Mouse (Mus musculus) liver, embryonic 14.5 days (tissue): Measurements from ENCODE around the gene Tns1. TPM values are rescaled to one million over a fixed set of nuclear protein-coding genes. Genes with fewer than 3 reads are reported as not detected.

ENCODE experiments used
- ATAC-seq: fragments of 200-750 bp; cut with Nextera tagmentation; 2 replicates; pipeline ENCODE4 v1.8.0; 2017; ENCODE audit warnings: moderate number of reproducible peaks, mild to moderate bottlenecking, moderate library complexity; ENCODE audit not compliant: insufficient read depth
- DNase-seq, 3 experiments: peaks; one replicate each; pipeline ENCODE4 v3.0.0-alpha.2; 2012 to 2013; ENCODE audit warnings: low read depth in 3 of 3, low spot score in 3 of 3
- H3K27ac ChIP-seq: fragments of 300-500 bp; sonication (generic); 2 replicates; pipeline ENCODE4 v1.5.1; 2014; ENCODE audit warnings: moderate library complexity, mild to moderate bottlenecking, control low read depth, inconsistent platforms
- H3K27me3 ChIP-seq: fragments of 300-500 bp; sonication (generic); 2 replicates; pipeline ENCODE4 v1.6.1; 2014; ENCODE audit warnings: mild to moderate bottlenecking, low read length, moderate library complexity; ENCODE audit not compliant: control insufficient read depth, insufficient read depth
- H3K36me3 ChIP-seq: fragments of 300-500 bp; sonication (generic); replicated peaks from 2 replicates; pipeline ENCODE4 v1.6.1; 2014; ENCODE audit warnings: low read depth; ENCODE audit not compliant: control insufficient read depth, insufficient read depth
- H3K4me1 ChIP-seq, 2 experiments: fragments of 200-500 bp in 1 of 2; fragments of 300-500 bp in 1 of 2; sonication (generic) in 1 of 2; replicated peaks; 2 replicates each; pipeline ENCODE4 v1.6.1; 2012 to 2014; ENCODE audit warnings: antibody characterized with exemption in 1 of 2, inconsistent platforms in 1 of 2, low read length in 1 of 2; ENCODE audit not compliant: control insufficient read depth in 2 of 2, insufficient read depth in 2 of 2
- H3K4me2 ChIP-seq: fragments of 300-500 bp; sonication (generic); 2 replicates; pipeline ENCODE4 v1.6.1; 2014; ENCODE audit warnings: low read depth, mild to moderate bottlenecking, control low read depth, moderate library complexity
- H3K4me3 ChIP-seq, 2 experiments: fragments of 200-500 bp in 1 of 2; fragments of 300-500 bp in 1 of 2; sonication (generic) in 1 of 2; 2 replicates each; pipeline ENCODE4 v1.5.1; 2012 to 2014; ENCODE audit warnings: low read depth in 2 of 2, low read length in 2 of 2, mild to moderate bottlenecking in 2 of 2, control low read depth in 1 of 2, inconsistent platforms in 1 of 2, moderate library complexity in 1 of 2; ENCODE audit not compliant: insufficient read depth in 1 of 2
- H3K9ac ChIP-seq: fragments of 300-500 bp; sonication (generic); replicated peaks from 2 replicates; pipeline ENCODE4 v1.6.1; 2014; ENCODE audit warnings: mild to moderate bottlenecking, control low read depth, moderate library complexity
- H3K9me3 ChIP-seq: fragments of 300-500 bp; sonication (generic); 2 replicates; pipeline ENCODE4 v1.6.1; 2016; ENCODE audit warnings: low read length, mixed read lengths; ENCODE audit not compliant: control insufficient read depth
- CTCF ChIP-seq: IDR thresholded peaks from 2 replicates; pipeline ENCODE4 v1.5.1; 2016; ENCODE audit warnings: antibody characterized with exemption, low read depth, control low read depth
- EP300 ChIP-seq: IDR thresholded peaks from 2 replicates; pipeline ENCODE4 v1.6.1; 2016; ENCODE audit warnings: antibody characterized with exemption, low read depth
- WGBS: fragments of 180-500 bp; shearing (Covaris S2); extraction: QIAGEN DNeasy Blood & Tissue Kit; methylation state at CpG from one replicate; pipeline ENCODE4 v1.1.7; 2014; ENCODE audit not compliant: insufficient replicate concordance; 5-methylcytosine and 5-hydroxymethylcytosine counted together
- polyA plus RNA-seq, 2 experiments: library from polyadenylated mRNA; depleted of rRNA in 1 of 2; stranded (reverse) in 1 of 2; unstranded in 1 of 2; fragments of >200 nt; fragmentation: Nextera tagmentation in 1 of 2; extraction: Ambion mirVana in 1 of 2; gene quantifications; 2 replicates each; pipeline versions ENCODE4 v1.2.1 to v1.2.3; 2012 to 2014

Tns1 gene
- polyA plus RNA-seq, 2 experiments = 7.2 to 15.7 TPM

DNA sequence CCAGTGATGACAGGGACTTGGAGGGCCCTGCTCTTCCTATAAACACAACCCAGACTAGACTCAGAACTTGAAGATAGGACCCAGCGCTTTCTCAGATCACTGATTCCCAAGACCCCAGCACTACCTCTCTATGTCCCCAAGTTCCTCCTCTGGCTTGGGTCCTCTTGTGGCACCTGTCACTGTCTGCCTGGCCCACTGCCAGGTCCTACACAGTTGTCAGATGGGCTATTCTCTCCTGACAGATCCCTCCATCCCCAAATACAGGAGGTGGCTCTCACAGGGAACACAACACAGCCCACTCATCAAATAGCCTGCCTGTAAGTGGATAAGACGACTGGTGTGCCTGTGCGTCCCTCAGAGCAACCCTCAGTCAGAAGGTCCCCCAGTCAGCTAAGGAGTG lies 101.3 kb downstream of the Tns1 start:
- Histone ChIP-seq H3K9me3 (no peaks in the 10 kb centered on the region), H3K9ac (no peak overlapping the region), H3K27me3 (no peaks in the 10 kb centered on the region), H3K36me3 (no peaks in the 10 kb centered on the region), H3K27ac (no peak overlapping the region), H3K4me2 (no peak overlapping the region), H3K4me1 (peaks cover 0 to 12% of the 10 kb centered on the region in 2 experiments; a peak in 2 of 4 replicates), H3K4me3 (no peak overlapping the region)
- ATAC-seq = no peak
- 61% methylated on average over 3 of the region's 3 CpGs for WGBS
- no peak for DNase-seq
- no peak for TF ChIP-seq EP300
- no peak for TF ChIP-seq CTCF

DNA sequence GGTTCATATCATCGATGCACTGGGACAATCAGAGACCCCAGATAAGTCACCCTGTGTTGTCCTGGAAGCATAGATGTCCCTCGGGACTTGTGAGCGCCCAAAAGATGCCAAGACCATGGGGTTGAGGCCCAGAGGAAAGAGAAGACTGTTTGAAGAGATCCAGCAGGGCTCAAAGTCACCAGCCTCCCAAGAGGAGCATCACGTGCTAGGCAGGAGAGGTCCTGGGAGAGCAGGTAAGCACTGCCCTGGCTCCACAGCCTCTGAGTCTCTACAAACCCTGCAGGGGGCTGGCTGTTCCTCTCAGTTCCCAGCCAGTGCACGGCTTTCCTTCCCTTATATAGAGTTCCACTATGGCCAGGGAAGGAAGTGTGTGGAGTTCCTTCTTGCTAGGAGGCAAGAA lies 101.7 kb downstream of the Tns1 start:
- no peaks in the 10 kb centered on the region for H3K36me3 ChIP-seq
- no peak overlapping the region for H3K27ac ChIP-seq
- no peak overlapping the region for H3K4me3 ChIP-seq
- DNase-seq = no peak
- H3K9me3 ChIP-seq = no peaks in the 10 kb centered on the region
- H3K9ac ChIP-seq = no peak overlapping the region
- TF ChIP-seq EP300 (no peak), CTCF (no peak)
- peaks cover 0 to 8% of the 10 kb centered on the region in 2 experiments; a peak in 2 of 4 replicates for H3K4me1 ChIP-seq
- no peaks in the 10 kb centered on the region for H3K27me3 ChIP-seq
- ATAC-seq = no peak
- 64% methylated on average over 5 of the region's 5 CpGs for WGBS
- H3K4me2 ChIP-seq = no peak overlapping the region

- H3K27me3 ChIP-seq = no peaks in the 10 kb centered on the region
- DNase-seq (no peak), ATAC-seq (no peak)
- no peak overlapping the region for H3K27ac ChIP-seq
- TF ChIP-seq CTCF = no peak
- TF ChIP-seq EP300 = no peak
- no peak overlapping the region for H3K4me3 ChIP-seq
- no peak overlapping the region for H3K9ac ChIP-seq
- H3K4me2 ChIP-seq = no peak overlapping the region
- no peaks in the 10 kb centered on the region for H3K36me3 ChIP-seq
- no peaks in the 10 kb centered on the region for H3K9me3 ChIP-seq
- peaks cover 0 to 14% of the 10 kb centered on the region in 2 experiments; a peak in 2 of 4 replicates for H3K4me1 ChIP-seq
- WGBS = 49% methylated on average over 6 of the region's 6 CpGs
These were observed 104.0 kb downstream of the Tns1 start for GRCm38 (mm10) chr1:74020235-74020634.

DNA sequence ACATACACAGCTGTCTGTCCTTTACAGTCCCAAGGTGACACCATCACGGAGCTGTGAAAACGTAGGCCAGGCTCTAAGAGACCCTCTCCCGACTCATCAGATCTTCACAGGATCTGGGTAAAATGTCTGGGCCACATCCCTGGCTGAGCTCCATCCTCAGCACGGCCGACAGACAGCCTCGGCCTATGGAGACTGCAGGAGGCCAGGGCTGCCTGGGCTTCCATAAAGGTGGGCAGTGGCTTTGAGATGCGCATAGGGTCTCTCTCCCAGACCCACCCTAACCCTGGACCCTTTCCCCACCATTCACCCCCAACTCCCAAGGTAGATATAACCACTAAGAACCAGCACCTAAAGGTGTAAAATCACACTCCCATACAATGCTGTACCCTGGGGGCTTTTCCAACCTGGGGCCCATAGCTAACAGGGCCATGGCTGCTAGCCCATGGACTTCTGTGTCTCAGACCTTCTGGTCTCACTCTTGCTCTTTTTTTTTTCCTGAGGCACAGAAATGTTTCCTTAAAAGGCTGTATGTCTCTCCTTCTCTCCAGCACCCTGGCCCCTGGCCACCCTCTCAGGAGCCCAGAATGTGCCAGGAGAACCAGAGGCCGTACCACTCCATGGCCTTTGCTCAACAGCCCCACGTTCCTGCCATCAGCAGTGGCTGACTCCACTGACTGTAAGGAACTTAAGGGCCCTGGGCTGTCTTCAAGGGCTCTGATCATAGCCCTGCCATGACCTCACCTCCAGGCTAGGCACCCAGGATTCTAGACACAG lies 106.7 kb downstream of the Tns1 start:
- peaks cover 2 to 14% of the 10 kb centered on the region in 2 experiments; a peak in 2 of 4 replicates for H3K4me1 ChIP-seq
- no peak overlapping the region for H3K4me3 ChIP-seq
- no peaks in the 10 kb centered on the region for H3K27me3 ChIP-seq
- ATAC-seq (no peak), DNase-seq (no peak)
- H3K9me3 ChIP-seq = no peaks in the 10 kb centered on the region
- no peak overlapping the region for H3K27ac ChIP-seq
- no peaks in the 10 kb centered on the region for H3K36me3 ChIP-seq
- TF ChIP-seq CTCF (no peak), EP300 (no peak)
- 63% methylated on average over 9 of the region's 9 CpGs for WGBS
- H3K4me2 ChIP-seq = no peak overlapping the region
- H3K9ac ChIP-seq = no peak overlapping the region

DNA sequence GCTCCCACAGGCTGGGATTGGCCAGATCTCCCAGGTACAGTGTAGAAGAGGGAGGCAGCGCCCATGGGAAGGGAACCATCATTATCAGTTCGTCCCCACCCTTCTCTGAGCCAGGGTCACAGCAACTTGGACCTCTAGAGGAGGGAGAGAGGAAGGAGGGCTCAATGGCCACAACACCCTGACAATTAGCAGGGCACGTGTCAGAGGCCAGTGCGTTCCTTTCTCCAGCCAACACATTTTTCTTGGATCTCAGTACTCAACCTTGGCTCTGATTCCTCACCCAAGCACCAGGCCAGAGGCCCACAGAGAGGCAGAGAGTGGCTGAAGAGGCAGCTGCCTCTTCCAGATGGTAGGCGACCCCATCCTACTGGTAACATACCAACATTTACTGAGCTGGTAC lies 107.6 kb downstream of the Tns1 start:
- no peak for DNase-seq
- Histone ChIP-seq H3K9me3 (no peaks in the 10 kb centered on the region), H3K27me3 (no peaks in the 10 kb centered on the region), H3K4me2 (no peak overlapping the region), H3K27ac (no peak overlapping the region), H3K4me1 (peaks cover 2 to 14% of the 10 kb centered on the region in 2 experiments; a peak in 2 of 4 replicates), H3K9ac (no peak overlapping the region), H3K4me3 (no peak overlapping the region), H3K36me3 (no peaks in the 10 kb centered on the region)
- ATAC-seq = no peak
- WGBS = 32% methylated on average over 5 of the region's 5 CpGs
- no peak for TF ChIP-seq CTCF
